Mouse (Mus musculus) left cerebral cortex, postnatal 10 days (tissue): ENCODE data around the gene Sema3e. TPM values are rescaled to one million over a fixed set of nuclear protein-coding genes. Genes with fewer than 3 reads are reported as not detected.

Experiments
- DNase-seq, 2 experiments: peaks; one replicate each; pipeline ENCODE4 v3.0.0; 2021 to 2022; ENCODE audit warnings: low spot score in 2 of 2, mixed read lengths in 1 of 2; ENCODE audit errors: extremely low spot score in 1 of 2
- intact Hi-C: fragments of 180-260 bp; cut with DNase I; formaldehyde crosslinking; loops from one replicate; pipeline ENCODE4 v1.15.1; 2025
- total RNA-seq, 2 experiments: library from RNA; stranded (reverse); gene quantifications; 2 replicates each; pipeline ENCODE4 v1.2.3; 2021

Sema3e gene
- total RNA-seq, 2 experiments from 2014 or later, result 10.3 to 11.9 TPM

- DNase-seq, result no peak
- intact Hi-C loops, result no loop called here
Observed at GRCm38 (mm10) chr5:14173355-14174183, 148.5 kb downstream of the Sema3e start.

- no peak for DNase-seq
- intact Hi-C loops, result no loop called here
Observed at GRCm38 (mm10) chr5:14180571-14180970, 155.5 kb downstream of the Sema3e start.

GRCm38 (mm10) chr5:14182156-14182555, 157.1 kb downstream of the Sema3e start:
- intact Hi-C loops, result no loop called here
- DNase-seq, result no peak

GRCm38 (mm10) chr5:14195172-14195819, 170.2 kb downstream of the Sema3e start:
- intact Hi-C loops, result no loop called here

GRCm38 (mm10) chr5:14198344-14199040, 173.4 kb downstream of the Sema3e start:
- intact Hi-C loops, result no loop called here

More at GRCm38 (mm10) chr5:14195172-14195819, 170.2 kb downstream of the Sema3e start:
- DNase-seq, result no peak

GRCm38 (mm10) chr5:14206794-14207193, 181.7 kb downstream of the Sema3e start:
- intact Hi-C loops, result no loop called here
- no peak for DNase-seq

More at GRCm38 (mm10) chr5:14198344-14199040, 173.4 kb downstream of the Sema3e start:
- no peak for DNase-seq

GRCm38 (mm10) chr5:14209962-14210361, 184.9 kb downstream of the Sema3e start:
- intact Hi-C loops, result loop anchor here (10.0 kb wide), 2 partner anchors 175 to 275 kb away; no protein-coding TSS in a partner anchor
- no peak for DNase-seq

- DNase-seq, result no peak
- intact Hi-C loops, result loop anchor here (10.0 kb wide), 2 partner anchors 181 to 281 kb away; no protein-coding TSS in a partner anchor
Observed at GRCm38 (mm10) chr5:14216211-14216610, 191.1 kb downstream of the Sema3e start.

- intact Hi-C loops, result loop anchor here (10.0 kb wide), 2 partner anchors 184 to 284 kb away; no protein-coding TSS in a partner anchor
- peak in 1 of 2 experiments; percentile 45 for DNase-seq
Observed at GRCm38 (mm10) chr5:14218677-14219076, 193.6 kb downstream of the Sema3e start.

GRCm38 (mm10) chr5:14224509-14224908, 199.4 kb downstream of the Sema3e start:
- intact Hi-C loops, result loop anchor here (10.0 kb wide), 2 partner anchors 590 to 1660 kb away; no protein-coding TSS in a partner anchor
- no peak for DNase-seq

- intact Hi-C loops, result no loop called here
- no peak for DNase-seq
Observed at GRCm38 (mm10) chr5:14231027-14231426, 206.0 kb downstream of the Sema3e start.

- DNase-seq, result peak in 1 of 2 experiments; percentile 53
- intact Hi-C loops, result loop anchor here (5.0 kb wide), 1 partner anchor 1690 kb away; no protein-coding TSS in a partner anchor
Observed at GRCm38 (mm10) chr5:14252583-14252982, 227.5 kb downstream of the Sema3e start.

GRCm38 (mm10) chr5:14253328-14253727, 228.3 kb downstream of the Sema3e start:
- DNase-seq, result peak in 1 of 2 experiments; percentile 56
- intact Hi-C loops, result loop anchor here (5.0 kb wide), 1 partner anchor 1691 kb away; no protein-coding TSS in a partner anchor

- no peak for DNase-seq
- intact Hi-C loops, result no loop called here
Observed at GRCm38 (mm10) chr5:14260156-14260555, 235.1 kb downstream of the Sema3e start.

- no peak for DNase-seq
Observed at GRCm38 (mm10) chr5:14267400-14267799, 242.3 kb downstream of the Sema3e start.

More at GRCm38 (mm10) chr5:14267400-14267799, 242.3 kb downstream of the Sema3e start:
- intact Hi-C loops, result no loop called here
